Mouse (Mus musculus) hindbrain, embryonic 14.5 days (tissue): ENCODE results near the gene Acsbg2. TPM values are rescaled to one million over a fixed set of nuclear protein-coding genes. Genes with fewer than 3 reads are reported as not detected.

Source experiments
- ATAC-seq: fragments of 200-750 bp; cut with Nextera tagmentation; 2 replicates; pipeline ENCODE4 v1.8.0; 2017; ENCODE audit warnings: moderate number of reproducible peaks, mild to moderate bottlenecking, moderate TSS enrichment, moderate library complexity; ENCODE audit not compliant: low FRiP score
- DNase-seq: peaks from one replicate; pipeline ENCODE4 v3.0.0-alpha.2; 2015; ENCODE audit warnings: low spot score
- H3K27ac ChIP-seq: fragments of 300-500 bp; sonication (generic); 2 replicates; pipeline ENCODE4 v1.5.1; 2014; ENCODE audit warnings: mild to moderate bottlenecking, moderate library complexity
- H3K27me3 ChIP-seq: fragments of 300-500 bp; sonication (generic); 2 replicates; pipeline ENCODE4 v1.6.1; 2014; ENCODE audit warnings: mild to moderate bottlenecking, low read length, mixed read lengths; ENCODE audit not compliant: control insufficient read depth, insufficient read depth
- H3K36me3 ChIP-seq: fragments of 300-500 bp; sonication (generic); replicated peaks from 2 replicates; pipeline ENCODE4 v1.6.1; 2014; ENCODE audit not compliant: control insufficient read depth, insufficient read depth
- H3K4me1 ChIP-seq: fragments of 300-500 bp; sonication (generic); replicated peaks from 2 replicates; pipeline ENCODE4 v1.6.1; 2014; ENCODE audit warnings: antibody characterized with exemption, low read length, mixed read lengths; ENCODE audit not compliant: control insufficient read depth, insufficient read depth
- H3K4me2 ChIP-seq: fragments of 300-500 bp; sonication (generic); replicated peaks from 2 replicates; pipeline ENCODE4 v1.6.1; 2014; ENCODE audit warnings: mild to moderate bottlenecking, moderate library complexity
- H3K4me3 ChIP-seq: fragments of 300-500 bp; sonication (generic); replicated peaks from 2 replicates; pipeline ENCODE4 v1.5.1; 2014; ENCODE audit warnings: mild to moderate bottlenecking, low read length
- H3K9ac ChIP-seq: fragments of 300-500 bp; sonication (generic); 2 replicates; pipeline ENCODE4 v1.6.1; 2014
- H3K9me3 ChIP-seq: fragments of 300-500 bp; sonication (generic); 2 replicates; pipeline ENCODE4 v1.6.1; 2016; ENCODE audit warnings: low read length; ENCODE audit not compliant: control insufficient read depth
- WGBS: fragments of 180-500 bp; shearing (Covaris S2); extraction: QIAGEN DNeasy Blood & Tissue Kit; methylation state at CpG from one replicate; pipeline ENCODE4 v1.1.7; 2014; 5-methylcytosine and 5-hydroxymethylcytosine counted together
- polyA plus RNA-seq: library from polyadenylated mRNA; unstranded; fragments of >200 nt; fragmentation: Nextera tagmentation; extraction: Ambion mirVana; gene quantifications from 2 replicates; pipeline ENCODE4 v1.2.1, GENCODE M21; 2014

Acsbg2 gene
- polyA plus RNA-seq, 1 experiment from 2014 or later, result not detected

- ATAC-seq (no peak), DNase-seq (no peak)
- Histone ChIP-seq H3K9me3 (no peaks in the 10 kb centered on the region), H3K4me3 (no peak overlapping the region), H3K4me2 (no peak overlapping the region), H3K4me1 (no peaks in the 10 kb centered on the region), H3K9ac (no peak overlapping the region), H3K27ac (no peak overlapping the region), H3K27me3 (no peaks in the 10 kb centered on the region), H3K36me3 (no peaks in the 10 kb centered on the region)
- 77% methylated on average over 8 of the region's 8 CpGs for WGBS
These were observed 2.7 kb upstream of the Acsbg2 start for GRCm38 (mm10) chr17:56876981-56877380.

- DNase-seq, result no peak
- Histone ChIP-seq H3K36me3 (no peaks in the 10 kb centered on the region), H3K9me3 (no peaks in the 10 kb centered on the region), H3K27me3 (no peaks in the 10 kb centered on the region), H3K4me2 (no peak overlapping the region), H3K4me1 (no peaks in the 10 kb centered on the region), H3K4me3 (no peak overlapping the region), H3K27ac (no peak overlapping the region), H3K9ac (no peak overlapping the region)
- WGBS, result 86% methylated on average over 3 of the region's 3 CpGs
- no peak for ATAC-seq
These were observed 2.2 kb upstream of the Acsbg2 start for GRCm38 (mm10) chr17:56876465-56876864.

DNA sequence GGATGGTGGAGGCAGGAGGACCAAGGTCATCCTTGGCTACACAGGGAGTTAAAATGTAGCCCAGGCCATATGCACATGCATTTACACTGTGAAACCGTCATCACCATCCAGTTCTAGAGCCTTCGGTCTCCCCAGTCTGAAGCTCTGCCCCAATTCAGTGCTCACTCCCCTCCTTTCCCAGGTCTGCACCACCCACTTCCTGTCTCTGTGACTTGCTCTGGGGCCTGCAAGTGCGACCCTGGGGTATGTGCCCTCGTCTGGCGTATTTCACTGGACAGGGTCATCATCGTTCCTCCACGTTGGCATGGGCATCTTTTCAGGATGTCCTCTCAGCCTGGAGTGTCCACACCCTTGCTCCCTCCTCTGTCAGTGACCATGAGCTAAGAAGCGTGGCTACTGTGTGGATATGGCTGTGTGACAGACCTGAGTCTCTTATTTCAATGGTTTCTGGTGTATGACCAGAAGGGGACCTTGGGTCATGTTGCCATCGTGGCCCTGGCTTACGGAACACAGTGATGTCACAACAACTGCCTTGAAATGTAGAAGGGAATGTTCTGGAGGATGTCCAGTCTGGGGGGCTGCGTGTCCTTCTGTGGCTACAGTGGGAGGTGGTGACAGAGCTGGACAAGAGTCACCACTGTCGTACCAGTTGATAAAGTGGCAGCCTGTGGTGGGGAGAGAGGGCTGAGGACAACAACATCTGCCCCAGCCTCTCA lies 847 bp upstream of the Acsbg2 start, which contains the start of gene 1700061G19Rik:
TSS of gene 1700061G19Rik (plus strand) at position 542 of the 716 bp plus-strand sequence.
- 96% methylated on average over 12 of the region's 12 CpGs for WGBS

GRCm38 (mm10) chr17:56872512-56872911 lies 1.7 kb downstream of the Acsbg2 start:
- H3K36me3 ChIP-seq, result no peaks in the 10 kb centered on the region
- no peak overlapping the region for H3K27ac ChIP-seq
- no peaks in the 10 kb centered on the region for H3K9me3 ChIP-seq
- DNase-seq (no peak), ATAC-seq (no peak)
- H3K4me1 ChIP-seq, result no peaks in the 10 kb centered on the region
- no peak overlapping the region for H3K9ac ChIP-seq
- 83% methylated on average over 7 of the region's 7 CpGs for WGBS
- no peaks in the 10 kb centered on the region for H3K27me3 ChIP-seq
- H3K4me3 ChIP-seq, result no peak overlapping the region
- H3K4me2 ChIP-seq, result no peak overlapping the region

More for the DNA sequence above, 847 bp upstream of the Acsbg2 start, which contains the start of gene 1700061G19Rik:
- H3K9ac ChIP-seq, result no peak within 1 kb of the TSS
- H3K27ac ChIP-seq, result no peak within 1 kb of the TSS
- H3K4me1 ChIP-seq, result no peaks in the 10 kb centered on the region
- H3K4me2 ChIP-seq, result no peak within 1 kb of the TSS
- H3K4me3 ChIP-seq, result no peak within 1 kb of the TSS
- ATAC-seq (no peak), DNase-seq (no peak)
- no peaks in the 10 kb centered on the region for H3K27me3 ChIP-seq
- H3K36me3 ChIP-seq, result no peaks in the 10 kb centered on the region
- no peaks in the 10 kb centered on the region for H3K9me3 ChIP-seq

- Histone ChIP-seq H3K9me3 (0 out of 2 replicates have a peak, but pooled peaks cover 5% of the 10 kb centered on the region), H3K27me3 (no peaks in the 10 kb centered on the region), H3K27ac (no peak overlapping the region), H3K4me2 (no peak overlapping the region), H3K36me3 (no peaks in the 10 kb centered on the region), H3K4me3 (no peak overlapping the region), H3K4me1 (no peaks in the 10 kb centered on the region), H3K9ac (no peak overlapping the region)
- ATAC-seq, result no peak
- WGBS, result 80% methylated on average over 8 of the region's 8 CpGs
- DNase-seq, result no peak
These were observed 2.5 kb downstream of the Acsbg2 start for GRCm38 (mm10) chr17:56871767-56872166.

- DNase-seq (no peak), ATAC-seq (no peak)
- no peaks in the 10 kb centered on the region for H3K27me3 ChIP-seq
- no peak overlapping the region for H3K9ac ChIP-seq
- H3K9me3 ChIP-seq, result 0 out of 2 replicates have a peak, but pooled peaks cover 5% of the 10 kb centered on the region
- 72% methylated on average over 15 of the region's 15 CpGs for WGBS
- H3K36me3 ChIP-seq, result no peaks in the 10 kb centered on the region
- H3K4me1 ChIP-seq, result no peaks in the 10 kb centered on the region
- no peak overlapping the region for H3K4me3 ChIP-seq
- H3K27ac ChIP-seq, result no peak overlapping the region
- no peak overlapping the region for H3K4me2 ChIP-seq
These were observed 3.8 kb downstream of the Acsbg2 start for GRCm38 (mm10) chr17:56870287-56870953.

DNA sequence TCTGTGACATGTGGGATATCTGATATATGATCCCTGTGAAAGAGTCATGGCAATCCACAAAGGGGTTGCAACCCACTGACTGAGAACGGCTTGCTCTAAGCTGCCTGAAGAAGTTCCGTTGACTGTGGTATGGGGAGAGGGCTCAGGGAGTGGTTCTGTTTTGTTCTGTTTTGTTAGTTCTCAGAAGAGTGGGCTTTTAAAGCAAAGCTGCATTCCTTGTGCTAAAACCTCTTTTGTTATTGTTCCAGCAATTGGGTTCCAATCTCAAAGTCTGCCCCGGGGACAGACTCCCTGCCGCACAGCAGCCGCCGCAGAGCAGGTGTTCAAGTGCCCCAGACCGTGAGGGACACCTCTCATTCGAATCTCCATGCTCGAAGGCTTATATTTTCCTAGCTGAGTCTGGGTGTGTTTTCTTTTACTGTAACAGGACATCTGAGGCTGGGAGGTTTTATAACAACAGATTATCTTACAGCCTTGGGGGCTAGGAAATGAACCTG lies 4.7 kb downstream of the Acsbg2 start:
- 0 out of 2 replicates have a peak, but pooled peaks cover 5% of the 10 kb centered on the region for H3K9me3 ChIP-seq
- ATAC-seq (no peak), DNase-seq (no peak)
- H3K36me3 ChIP-seq, result no peaks in the 10 kb centered on the region
- H3K4me3 ChIP-seq, result no peak overlapping the region
- H3K9ac ChIP-seq, result no peak overlapping the region
- WGBS, result 64% methylated on average over 9 of the region's 9 CpGs
- H3K4me1 ChIP-seq, result no peaks in the 10 kb centered on the region
- no peaks in the 10 kb centered on the region for H3K27me3 ChIP-seq
- H3K27ac ChIP-seq, result no peak overlapping the region
- no peak overlapping the region for H3K4me2 ChIP-seq

DNA sequence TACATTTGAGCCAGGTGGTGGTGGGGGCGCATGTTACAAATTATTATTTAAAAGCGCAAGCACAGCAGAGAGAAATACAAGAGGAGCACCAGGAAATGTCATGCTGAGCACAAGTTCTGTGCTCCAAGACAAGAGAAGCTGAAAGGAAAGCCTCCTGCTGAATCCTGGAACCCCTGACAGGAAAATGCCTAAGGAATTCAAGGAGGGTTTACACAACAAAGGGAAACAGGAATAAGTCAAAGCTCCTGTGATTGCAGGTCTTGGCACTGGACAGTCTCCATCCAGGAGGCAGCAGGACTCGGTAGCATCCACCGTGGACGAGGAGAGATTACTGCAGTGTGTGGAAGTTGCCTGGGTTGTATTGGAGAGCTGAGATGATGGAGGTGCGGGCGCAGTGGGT lies 8.2 kb downstream of the Acsbg2 start:
- no peaks in the 10 kb centered on the region for H3K27me3 ChIP-seq
- H3K4me2 ChIP-seq, result no peak overlapping the region
- 0 out of 2 replicates have a peak, but pooled peaks cover 5% of the 10 kb centered on the region for H3K9me3 ChIP-seq
- H3K9ac ChIP-seq, result no peak overlapping the region
- WGBS, result 84% methylated on average over 7 of the region's 7 CpGs
- DNase-seq (no peak), ATAC-seq (no peak)
- H3K27ac ChIP-seq, result no peak overlapping the region
- no peaks in the 10 kb centered on the region for H3K4me1 ChIP-seq
- H3K4me3 ChIP-seq, result no peak overlapping the region
- H3K36me3 ChIP-seq, result no peaks in the 10 kb centered on the region

- H3K27me3 ChIP-seq, result no peaks in the 10 kb centered on the region
- 57% methylated on average over 3 of the region's 3 CpGs for WGBS
- no peak for ATAC-seq
- no peak overlapping the region for H3K27ac ChIP-seq
- no peaks in the 10 kb centered on the region for H3K36me3 ChIP-seq
- H3K4me1 ChIP-seq, result no peaks in the 10 kb centered on the region
- DNase-seq, result no peak
- no peaks in the 10 kb centered on the region for H3K9me3 ChIP-seq
- H3K4me3 ChIP-seq, result no peak overlapping the region
- no peak overlapping the region for H3K4me2 ChIP-seq
- no peak overlapping the region for H3K9ac ChIP-seq
These were observed 13.1 kb downstream of the Acsbg2 start for GRCm38 (mm10) chr17:56861197-56861596.
